Mouse (Mus musculus) limb, embryonic 14.5 days (tissue): ENCODE results near the gene Il1r1. TPM values are rescaled to one million over a fixed set of nuclear protein-coding genes. Genes with fewer than 3 reads are reported as not detected.

Experiments used
- ATAC-seq: fragments of 200-750 bp; cut with Nextera tagmentation; 2 replicates; pipeline ENCODE4 v1.8.0; 2017; ENCODE audit warnings: low read depth, moderate number of reproducible peaks, moderate TSS enrichment; ENCODE audit not compliant: low FRiP score
- DNase-seq: peaks from one replicate; pipeline ENCODE4 v3.0.0-alpha.2; 2015; ENCODE audit warnings: low spot score
- H3K27ac ChIP-seq: fragments of 300-500 bp; sonication (generic); replicated peaks from 2 replicates; pipeline ENCODE4 v1.5.1; 2014; ENCODE audit warnings: low read depth, mild to moderate bottlenecking, low read length, moderate library complexity, mixed read lengths
- H3K27me3 ChIP-seq: fragments of 300-500 bp; sonication (generic); 2 replicates; pipeline ENCODE4 v1.6.1; 2014; ENCODE audit warnings: low read length, mixed read lengths; ENCODE audit not compliant: control insufficient read depth, insufficient read depth
- H3K36me3 ChIP-seq: fragments of 300-500 bp; sonication (generic); 2 replicates; pipeline ENCODE4 v1.6.1; 2014; ENCODE audit warnings: mild to moderate bottlenecking, low read length, moderate library complexity, mixed read lengths; ENCODE audit not compliant: control insufficient read depth, insufficient read depth
- H3K4me1 ChIP-seq: fragments of 300-500 bp; sonication (generic); 2 replicates; pipeline ENCODE4 v1.6.1; 2014; ENCODE audit warnings: antibody characterized with exemption, low read length, mixed read lengths; ENCODE audit not compliant: control insufficient read depth, insufficient read depth
- H3K4me2 ChIP-seq: fragments of 300-500 bp; sonication (generic); replicated peaks from 2 replicates; pipeline ENCODE4 v1.6.1; 2014; ENCODE audit warnings: low read depth, mild to moderate bottlenecking, low read length, moderate library complexity; ENCODE audit not compliant: severe bottlenecking
- H3K4me3 ChIP-seq: fragments of 300-500 bp; sonication (generic); replicated peaks from 2 replicates; pipeline ENCODE4 v1.5.1; 2014; ENCODE audit warnings: low read length
- H3K9ac ChIP-seq: fragments of 300-500 bp; sonication (generic); 2 replicates; pipeline ENCODE4 v1.6.1; 2014; ENCODE audit warnings: mild to moderate bottlenecking, low read depth, low read length, moderate library complexity; ENCODE audit not compliant: severe bottlenecking
- H3K9me3 ChIP-seq: fragments of 300-500 bp; sonication (generic); 2 replicates; pipeline ENCODE4 v1.6.1; 2016; ENCODE audit warnings: low read length; ENCODE audit not compliant: control insufficient read depth
- POLR2A ChIP-seq: fragments of 200-500 bp; IDR thresholded peaks from 2 replicates; pipeline ENCODE4 v1.8.0; 2012; ENCODE audit warnings: inconsistent platforms, mild to moderate bottlenecking, moderate library complexity, borderline replicate concordance; ENCODE audit not compliant: insufficient read depth, insufficient read length; ENCODE audit errors: extremely low read depth
- WGBS: fragments of 180-500 bp; shearing (Covaris S2); extraction: QIAGEN DNeasy Blood & Tissue Kit; methylation state at CpG from one replicate; pipeline ENCODE4 v1.1.7; 2014; 5-methylcytosine and 5-hydroxymethylcytosine counted together
- polyA plus RNA-seq, 2 experiments: library from polyadenylated mRNA; depleted of rRNA in 1 of 2; stranded (reverse) in 1 of 2; unstranded in 1 of 2; fragments of >200 nt; fragmentation: Nextera tagmentation in 1 of 2; extraction: Ambion mirVana in 1 of 2; gene quantifications; 2 replicates each; pipeline versions ENCODE4 v1.2.1 to v1.2.3; 2012 to 2014

Gene Il1r1
- polyA plus RNA-seq, 2 experiments: 6.7 to 12.0 TPM

DNA sequence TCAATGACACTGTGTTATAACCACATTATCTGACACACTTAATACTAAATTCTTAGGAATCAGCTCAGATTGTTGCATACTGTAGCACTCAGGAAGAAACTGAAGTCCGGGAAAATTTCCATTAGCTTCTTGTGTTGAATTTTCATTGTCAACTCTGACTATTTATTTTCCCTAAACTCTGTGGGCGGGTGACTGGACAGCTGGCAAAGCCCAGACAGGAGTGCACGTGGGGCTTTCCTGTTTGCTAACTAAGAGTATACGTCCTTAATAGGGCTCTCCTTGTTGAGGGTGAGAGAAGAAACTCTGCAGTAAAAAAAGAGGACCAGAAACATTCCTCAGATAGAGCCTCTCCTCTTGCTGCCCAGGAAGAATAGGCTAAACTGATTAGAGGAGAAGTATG is 3.0 kb upstream of the Il1r1 start:
- H3K4me3 ChIP-seq: no peak overlapping the region
- ATAC-seq: no peak
- WGBS: 52% methylated on average over 4 of the region's 4 CpGs
- no peak overlapping the region for H3K27ac ChIP-seq
- TF ChIP-seq POLR2A: no peak
- H3K4me2 ChIP-seq: no peak overlapping the region
- H3K9me3 ChIP-seq: no peaks in the 10 kb centered on the region
- H3K27me3 ChIP-seq: no peaks in the 10 kb centered on the region
- H3K36me3 ChIP-seq: no peaks in the 10 kb centered on the region
- DNase-seq: no peak
- peaks cover 8% of the 10 kb centered on the region for H3K4me1 ChIP-seq
- H3K9ac ChIP-seq: no peak overlapping the region

DNA sequence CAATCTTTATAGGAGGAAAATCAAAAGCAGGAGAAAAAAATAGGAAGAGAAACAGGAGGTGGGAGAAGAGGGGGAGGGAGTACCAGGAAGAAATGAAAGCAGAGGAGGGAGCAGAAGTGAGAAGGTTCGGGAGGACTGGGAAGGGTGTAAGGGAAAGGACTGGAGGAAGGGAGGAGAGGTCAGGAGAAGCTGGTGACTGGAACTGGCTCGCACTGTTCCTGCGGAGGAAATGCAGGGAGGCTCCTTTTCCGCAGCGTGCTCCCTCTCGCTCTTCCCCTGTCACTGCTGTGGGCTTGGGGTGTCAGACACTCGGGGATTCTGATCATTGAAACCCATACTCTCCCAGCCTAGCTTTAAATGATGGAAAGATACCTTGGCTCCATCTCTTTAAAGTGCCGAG is 2.2 kb upstream of the Il1r1 start:
- Histone ChIP-seq H3K36me3 (no peaks in the 10 kb centered on the region), H3K27me3 (no peaks in the 10 kb centered on the region), H3K9ac (no peak overlapping the region), H3K27ac (no peak overlapping the region), H3K4me2 (no peak overlapping the region), H3K4me3 (no peak overlapping the region), H3K9me3 (no peaks in the 10 kb centered on the region), H3K4me1 (peaks cover 8% of the 10 kb centered on the region)
- TF ChIP-seq POLR2A: no peak
- 66% methylated on average over 8 of the region's 8 CpGs for WGBS
- DNase-seq: no peak
- no peak for ATAC-seq

DNA sequence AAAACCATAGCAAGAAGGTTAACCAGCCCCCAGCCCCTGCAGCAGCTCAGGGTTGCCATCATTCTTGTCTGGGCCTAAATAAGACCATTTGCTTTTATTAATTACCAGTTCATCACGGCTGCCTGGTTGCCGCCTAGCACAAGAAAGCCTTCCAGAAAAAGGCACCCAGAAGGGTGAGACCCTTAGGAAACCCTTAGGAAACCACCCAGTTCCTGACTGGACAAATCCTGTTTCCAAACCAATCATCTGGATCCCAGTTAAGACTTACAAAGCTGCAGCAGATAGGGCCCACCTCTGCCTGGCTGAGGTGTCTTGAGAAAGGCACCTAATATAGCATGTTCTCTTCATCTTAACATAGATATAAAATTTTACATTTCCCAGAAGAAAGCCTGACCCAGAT is 1.3 kb upstream of the Il1r1 start:
- H3K27me3 ChIP-seq: no peaks in the 10 kb centered on the region
- no peak overlapping the region for H3K4me3 ChIP-seq
- 79% methylated on average over 2 of the region's 2 CpGs for WGBS
- H3K36me3 ChIP-seq: no peaks in the 10 kb centered on the region
- H3K27ac ChIP-seq: no peak overlapping the region
- TF ChIP-seq POLR2A: no peak
- H3K9me3 ChIP-seq: no peaks in the 10 kb centered on the region
- ATAC-seq: no peak
- peaks cover 8% of the 10 kb centered on the region for H3K4me1 ChIP-seq
- no peak overlapping the region for H3K4me2 ChIP-seq
- no peak overlapping the region for H3K9ac ChIP-seq
- DNase-seq: no peak

DNA sequence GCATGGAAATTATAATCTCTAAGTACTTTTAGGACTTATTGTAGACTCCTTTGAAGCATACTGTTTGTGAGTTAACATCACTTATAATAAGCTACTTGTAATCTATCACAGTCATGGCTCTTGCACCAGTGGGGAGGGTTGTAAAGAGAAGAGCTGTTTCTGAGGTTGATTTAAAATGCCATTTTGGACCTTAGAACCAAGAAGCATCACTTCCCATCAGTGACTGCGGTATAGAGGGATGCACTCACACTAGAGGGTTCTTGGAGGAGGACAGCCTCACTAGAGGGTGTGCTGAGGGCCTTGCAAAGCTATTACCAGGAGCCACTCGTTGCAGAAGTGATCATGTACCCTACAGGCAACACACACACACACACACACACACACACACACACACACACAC is 700 bp downstream of the Il1r1 start:
- Histone ChIP-seq H3K4me2 (no peak overlapping the region), H3K9ac (no peak overlapping the region), H3K4me1 (peaks cover 8% of the 10 kb centered on the region), H3K9me3 (no peaks in the 10 kb centered on the region), H3K36me3 (no peaks in the 10 kb centered on the region), H3K27me3 (no peaks in the 10 kb centered on the region), H3K4me3 (no peak overlapping the region), H3K27ac (no peak overlapping the region)
- no peak for TF ChIP-seq POLR2A
- ATAC-seq (no peak), DNase-seq (no peak)
- 73% methylated on average over 2 of the region's 2 CpGs for WGBS

DNA sequence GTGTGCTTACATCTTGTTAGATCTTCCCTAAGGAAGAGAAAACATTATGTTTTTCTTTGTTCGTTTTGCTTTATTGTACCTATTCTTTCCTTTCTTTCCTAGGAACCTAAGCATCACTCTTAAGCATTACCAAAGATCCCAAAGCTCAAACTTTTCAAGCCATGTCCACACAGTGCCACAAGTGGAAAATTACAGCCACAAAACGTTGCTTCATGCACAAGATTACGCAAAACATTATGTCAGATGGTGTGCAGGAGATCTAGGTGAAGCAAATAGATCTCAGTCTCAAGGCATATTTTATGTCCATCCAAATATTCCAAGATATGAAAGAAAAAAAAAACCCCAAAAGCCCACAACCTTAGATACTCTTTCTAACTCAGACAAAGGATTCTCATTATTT is 4.2 kb downstream of the Il1r1 start:
- H3K27ac ChIP-seq: no peak overlapping the region
- 82% methylated on average over 3 of the region's 3 CpGs for WGBS
- no peak for ATAC-seq
- H3K36me3 ChIP-seq: no peaks in the 10 kb centered on the region
- H3K4me1 ChIP-seq: peaks cover 17% of the 10 kb centered on the region
- H3K4me3 ChIP-seq: no peak overlapping the region
- no peak overlapping the region for H3K9ac ChIP-seq
- no peaks in the 10 kb centered on the region for H3K27me3 ChIP-seq
- no peaks in the 10 kb centered on the region for H3K9me3 ChIP-seq
- DNase-seq: no peak
- TF ChIP-seq POLR2A: no peak
- no peak overlapping the region for H3K4me2 ChIP-seq

DNA sequence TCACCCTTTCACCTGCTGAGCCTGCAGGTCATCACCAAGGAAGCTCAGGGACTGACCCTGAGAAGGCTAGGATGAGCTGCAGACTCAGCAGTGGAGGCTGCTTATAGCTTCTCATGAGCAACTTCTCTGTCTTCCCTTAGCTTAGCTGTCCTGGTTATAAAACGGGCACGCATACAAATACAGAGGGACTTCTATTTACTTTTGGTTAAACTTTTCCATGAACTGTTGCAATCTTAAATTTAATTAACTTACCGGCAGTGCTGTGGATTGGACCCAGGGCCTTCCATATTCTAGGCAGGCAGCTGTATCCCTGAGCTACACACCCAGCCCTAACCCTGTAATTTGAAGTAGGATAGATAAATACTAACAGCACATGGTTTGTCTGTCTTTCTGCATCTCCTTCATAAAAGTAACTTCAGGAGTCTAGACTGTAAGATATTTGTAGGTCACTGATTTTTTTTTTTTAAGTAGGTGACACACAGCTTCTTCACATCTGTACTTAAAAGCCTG is 4.9 kb downstream of the Il1r1 start:
- 87% methylated on average over 3 of the region's 3 CpGs for WGBS
- Histone ChIP-seq H3K9ac (no peak overlapping the region), H3K9me3 (no peaks in the 10 kb centered on the region)

More for the DNA sequence above, 4.9 kb downstream of the Il1r1 start:
- Histone ChIP-seq H3K27me3 (no peaks in the 10 kb centered on the region), H3K4me2 (no peak overlapping the region), H3K27ac (no peak overlapping the region), H3K4me3 (no peak overlapping the region), H3K4me1 (peaks cover 14% of the 10 kb centered on the region), H3K36me3 (no peaks in the 10 kb centered on the region)
- DNase-seq (no peak), ATAC-seq (no peak)
- no peak for TF ChIP-seq POLR2A
